ENCODE assay signal across 24 mouse cellular contexts in the genomic region with DNA sequence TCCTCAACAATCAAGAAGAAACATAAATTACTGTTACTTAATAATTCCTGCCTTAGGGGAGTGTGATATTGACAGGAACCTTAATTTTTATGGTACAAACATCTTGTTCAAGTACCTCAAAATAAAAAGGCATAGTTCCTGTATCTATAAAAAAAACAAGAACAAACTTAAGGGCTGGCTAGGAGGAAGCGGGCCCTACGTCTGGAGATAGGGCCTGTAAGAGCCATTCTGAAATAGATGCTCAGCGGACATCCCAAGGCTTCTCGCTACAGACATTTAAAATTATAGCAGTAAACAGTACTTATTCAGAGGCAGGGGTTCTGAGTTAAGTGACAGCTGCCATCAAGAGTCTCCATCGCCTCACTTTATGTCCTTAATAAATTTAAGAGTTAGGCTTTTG.
"Had no signal": no experiment of that assay in that cellular context is flagged by ENCODE, and none has a peak within 500 bp of the region (broad histone marks: within the 10 kb centered on the region; RNA-seq: fewer than 3 reads in every experiment).

No protein-coding gene starts in this region.

- H3K27ac ChIP-seq: lung, embryonic 15.5 days; macrophage; midbrain, embryonic 13.5 days; midbrain, embryonic 15.5 days; neural tube, embryonic 13.5 days; neural tube, embryonic 15.5 days; stomach, embryonic 15.5 days; stomach, postnatal 0 days had no signal

- H3K27me3 ChIP-seq: lung, embryonic 15.5 days; megakaryocyte, embryonic 14.5 days; midbrain, embryonic 13.5 days; midbrain, embryonic 15.5 days; neural tube, embryonic 13.5 days; neural tube, embryonic 15.5 days; stomach, embryonic 15.5 days had no signal

- H3K9ac ChIP-seq: liver, postnatal 0 days; lung, embryonic 15.5 days; midbrain, embryonic 13.5 days; midbrain, embryonic 15.5 days; neural tube, embryonic 13.5 days; neural tube, embryonic 15.5 days; stomach, embryonic 15.5 days had no signal

- H3K4me3 ChIP-seq: lung, embryonic 15.5 days; megakaryocyte, embryonic 14.5 days; midbrain, embryonic 13.5 days; midbrain, embryonic 15.5 days; myocyte; neural tube, embryonic 13.5 days; neural tube, embryonic 15.5 days; stomach, embryonic 15.5 days had no signal

- H3K4me1 ChIP-seq: lung, embryonic 15.5 days; midbrain, embryonic 13.5 days; midbrain, embryonic 15.5 days; neural tube, embryonic 13.5 days; neural tube, embryonic 15.5 days; stomach, embryonic 15.5 days had no signal

- DNase-seq: liver, postnatal 0 days; lung, adult 2 months; lung, postnatal 14 days; lung, postnatal 36 days; retina, postnatal 1 day; right cerebral cortex, adult 18-20 months; right cerebral cortex, postnatal 25 days; right cerebral cortex, postnatal 4 days; spleen, adult 18-20 months; thymus, adult 2 months; thymus, postnatal 25 days; thymus, postnatal 4 days had no signal

- ATAC-seq: liver, postnatal 0 days; lung, postnatal 0 days; midbrain, embryonic 13.5 days; midbrain, embryonic 15.5 days had no signal

- H3K4me2 ChIP-seq: lung, embryonic 15.5 days; midbrain, embryonic 11.5 days; midbrain, embryonic 13.5 days; midbrain, embryonic 15.5 days; neural tube, embryonic 13.5 days; neural tube, embryonic 15.5 days; stomach, embryonic 15.5 days had no signal

- H3K9me3 ChIP-seq: lung, embryonic 15.5 days; megakaryocyte, embryonic 14.5 days; midbrain, embryonic 13.5 days; midbrain, embryonic 15.5 days; neural tube, embryonic 13.5 days; neural tube, embryonic 15.5 days; stomach, embryonic 15.5 days had no signal
